Mouse (Mus musculus): ENCODE measurements around the gene Ikzf3.
A peak's percentile ranks its signal among the peaks of the same experiment; 100 is the strongest.

Ikzf3 gene

GRCm38 (mm10) chr11:98545711-98546231 is at the start of gene Ikzf3:
TSS of gene Ikzf3 (minus strand) at chr11:98546031.
- no peak for DNase-seq (ENCODE audit: extremely low read depth, low read depth)

GRCm38 (mm10) chr11:98595473-98595872 is 49.6 kb upstream of the Ikzf3 start:
- DNase-seq (ENCODE audit: extremely low read depth, low read depth), result no peak

GRCm38 (mm10) chr11:98595021-98595420 is 49.2 kb upstream of the Ikzf3 start:
- DNase-seq (ENCODE audit: extremely low read depth, low read depth), result no peak

GRCm38 (mm10) chr11:98590548-98591445 is 45.0 kb upstream of the Ikzf3 start:
- no peak for DNase-seq (ENCODE audit: extremely low read depth, low read depth)

GRCm38 (mm10) chr11:98589306-98589705 is 43.5 kb upstream of the Ikzf3 start:
- no peak for DNase-seq (ENCODE audit: extremely low read depth, low read depth)

GRCm38 (mm10) chr11:98588833-98589281 is 43.0 kb upstream of the Ikzf3 start:
- DNase-seq (ENCODE audit: extremely low read depth, low read depth), result no peak

GRCm38 (mm10) chr11:98587684-98588546 is 42.1 kb upstream of the Ikzf3 start:
- DNase-seq (ENCODE audit: extremely low read depth, low read depth), result peak; percentile 96

GRCm38 (mm10) chr11:98586892-98587563 is 41.2 kb upstream of the Ikzf3 start, which contains the start of gene Ormdl3:
TSS of gene Ormdl3 (minus strand) at chr11:98587368.
- DNase-seq (ENCODE audit: extremely low read depth, low read depth), result peak; percentile 95

- no peak for DNase-seq (ENCODE audit: extremely low read depth, low read depth)
These were observed 40.5 kb upstream of the Ikzf3 start for GRCm38 (mm10) chr11:98586087-98586891.

- no peak for DNase-seq (ENCODE audit: extremely low read depth, low read depth)
These were observed 38.9 kb upstream of the Ikzf3 start for GRCm38 (mm10) chr11:98584629-98585177.

- DNase-seq (ENCODE audit: extremely low read depth, low read depth), result no peak
These were observed 38.3 kb upstream of the Ikzf3 start for GRCm38 (mm10) chr11:98584146-98584545.

GRCm38 (mm10) chr11:98583571-98583970 is 37.7 kb upstream of the Ikzf3 start:
- DNase-seq (ENCODE audit: extremely low read depth, low read depth), result no peak

- peak; percentile 79 for DNase-seq (ENCODE audit: extremely low read depth, low read depth)
These were observed 37.4 kb upstream of the Ikzf3 start for GRCm38 (mm10) chr11:98583265-98583552.

- DNase-seq (ENCODE audit: extremely low read depth, low read depth), result peak; percentile 97
These were observed 36.9 kb upstream of the Ikzf3 start for GRCm38 (mm10) chr11:98582551-98583264.

GRCm38 (mm10) chr11:98582030-98582388 is 36.2 kb upstream of the Ikzf3 start:
- no peak for DNase-seq (ENCODE audit: extremely low read depth, low read depth)

- peak; percentile 86 for DNase-seq (ENCODE audit: extremely low read depth, low read depth)
These were observed 35.6 kb upstream of the Ikzf3 start for GRCm38 (mm10) chr11:98581286-98582029.

GRCm38 (mm10) chr11:98580301-98581121 is 34.7 kb upstream of the Ikzf3 start:
- DNase-seq (ENCODE audit: extremely low read depth, low read depth), result peak; percentile 82

- no peak for DNase-seq (ENCODE audit: extremely low read depth, low read depth)
These were observed 31.9 kb upstream of the Ikzf3 start for GRCm38 (mm10) chr11:98577776-98578175.
